Mouse (Mus musculus) MEL (cell line): Measurements from ENCODE around the gene Tph1. TPM values are rescaled to one million over a fixed set of nuclear protein-coding genes. Genes with fewer than 3 reads are reported as not detected.

ENCODE experiments used
- DNase-seq: peaks from one replicate; pipeline ENCODE4 v3.0.0; 2011; ENCODE audit warnings: low read depth, low spot score
- H3K27ac ChIP-seq: 2 replicates; pipeline ENCODE4 v1.5.1; 2012; ENCODE audit warnings: low read depth, mild to moderate bottlenecking, control low read depth, low read length, moderate library complexity; ENCODE audit not compliant: control insufficient read depth
- H3K27me3 ChIP-seq, 2 experiments: fragments of 150-350 bp in 1 of 2; sonication (generic) in 1 of 2; 2 replicates each; pipeline ENCODE4 v1.6.1; 2012; ENCODE audit warnings: low read length in 2 of 2, mild to moderate bottlenecking in 2 of 2, improper control_type of control experiment in 1 of 2, moderate library complexity in 1 of 2; ENCODE audit not compliant: insufficient read depth in 2 of 2, control insufficient read depth in 1 of 2
- H3K36me3 ChIP-seq, 2 experiments: 2 replicates each; pipeline ENCODE4 v1.6.1; 2012 to 2014; ENCODE audit warnings: low read length in 2 of 2, improper control_type of control experiment in 1 of 2, inconsistent platforms in 1 of 2, mild to moderate bottlenecking in 1 of 2; ENCODE audit not compliant: insufficient read depth in 2 of 2, control insufficient read depth in 1 of 2
- H3K4me1 ChIP-seq, 2 experiments: fragments of 150-350 bp in 1 of 2; sonication (generic) in 1 of 2; 2 replicates each; pipeline ENCODE4 v1.6.1; 2012; ENCODE audit warnings: low read length in 2 of 2, improper control_type of control experiment in 1 of 2, mild to moderate bottlenecking in 1 of 2; ENCODE audit not compliant: insufficient read depth in 2 of 2, control insufficient read depth in 1 of 2
- H3K4me3 ChIP-seq, 2 experiments: fragments of 150-350 bp in 1 of 2; sonication (generic) in 1 of 2; 2 replicates each; pipeline ENCODE4 v1.5.1; 2012; ENCODE audit warnings: low read depth in 2 of 2, low read length in 2 of 2, mild to moderate bottlenecking in 2 of 2, moderate library complexity in 2 of 2, control low read depth in 1 of 2, improper control_type of control experiment in 1 of 2; ENCODE audit not compliant: control insufficient read depth in 1 of 2, insufficient read depth in 1 of 2
- H3K79me2 ChIP-seq: 2 replicates; pipeline ENCODE4 v1.6.1; 2012; ENCODE audit warnings: mild to moderate bottlenecking, low read length, moderate library complexity; ENCODE audit not compliant: control insufficient read depth, poor library complexity, insufficient read depth
- H3K9ac ChIP-seq: 2 replicates; pipeline ENCODE4 v1.6.1; 2012; ENCODE audit warnings: low read depth, mild to moderate bottlenecking, control low read depth, low read length, moderate library complexity; ENCODE audit not compliant: control insufficient read depth, poor library complexity, severe bottlenecking
- H3K9me3 ChIP-seq: fragments of 150-350 bp; sonication (generic); replicated peaks from 2 replicates; pipeline ENCODE4 v1.6.1; 2012; ENCODE audit warnings: mild to moderate bottlenecking, low read length, improper control_type of control experiment, moderate library complexity; ENCODE audit not compliant: insufficient read depth
- BHLHE40 ChIP-seq: IDR thresholded peaks from 2 replicates; pipeline ENCODE4 v1.6.1; 2012; ENCODE audit warnings: low read depth, mild to moderate bottlenecking, inconsistent platforms, low read length, improper control_type of control experiment, borderline replicate concordance
- CHD2 ChIP-seq: IDR thresholded peaks from 2 replicates; pipeline ENCODE4 v1.6.1; 2011; ENCODE audit warnings: low read length, improper control_type of control experiment
- CTCF ChIP-seq, 3 experiments: IDR thresholded peaks in 2 of 3; conservative IDR thresholded peaks in 1 of 3; 2 replicates each; pipeline ENCODE4 v1.5.1; 2011 to 2012; ENCODE audit warnings: low read length in 3 of 3, low read depth in 2 of 3, mild to moderate bottlenecking in 2 of 3, improper control_type of control experiment in 1 of 3, inconsistent platforms in 1 of 3, mixed read lengths in 1 of 3, moderate library complexity in 1 of 3; ENCODE audit not compliant: control insufficient read depth in 1 of 3, insufficient read depth in 1 of 3, poor library complexity in 1 of 3, severe bottlenecking in 1 of 3
- ETS1 ChIP-seq: IDR thresholded peaks from 2 replicates; pipeline ENCODE4 v1.6.1; 2012; ENCODE audit warnings: low read depth, mild to moderate bottlenecking, inconsistent platforms, low read length, improper control_type of control experiment, moderate library complexity
- GABPA ChIP-seq: IDR thresholded peaks from 2 replicates; pipeline ENCODE4 v1.6.1; 2012; ENCODE audit warnings: low read depth, mild to moderate bottlenecking, inconsistent platforms, low read length, improper control_type of control experiment, moderate library complexity
- GATA1 ChIP-seq: IDR thresholded peaks from 2 replicates; pipeline ENCODE4 v1.6.1; 2011; ENCODE audit warnings: low read depth, low read length, improper control_type of control experiment
- JUND ChIP-seq: IDR thresholded peaks from 2 replicates; pipeline ENCODE4 v1.6.1; 2011; ENCODE audit warnings: low read depth, mild to moderate bottlenecking, improper control_type of control experiment, low read length
- KAT2A ChIP-seq: conservative IDR thresholded peaks from 2 replicates; pipeline ENCODE4 v1.6.1; 2012; ENCODE audit warnings: low read depth, low read length, improper control_type of control experiment, inconsistent platforms
- MAX ChIP-seq: IDR thresholded peaks from 2 replicates; pipeline ENCODE4 v1.6.1; 2011; ENCODE audit warnings: low read length, improper control_type of control experiment
- MEF2A ChIP-seq: IDR thresholded peaks from 2 replicates; pipeline ENCODE4 v1.6.1; 2014; ENCODE audit warnings: low read depth, mild to moderate bottlenecking, inconsistent platforms, low read length, improper control_type of control experiment; ENCODE audit not compliant: poor library complexity, insufficient replicate concordance, severe bottlenecking; ENCODE audit errors: extremely low read depth
- MXI1 ChIP-seq: IDR thresholded peaks from 2 replicates; pipeline ENCODE4 v1.6.1; 2011; ENCODE audit warnings: mild to moderate bottlenecking, low read depth, low read length, improper control_type of control experiment
- MYB ChIP-seq: IDR thresholded peaks from 2 replicates; pipeline ENCODE4 v1.6.1; 2011; ENCODE audit warnings: mild to moderate bottlenecking, low read depth, low read length, improper control_type of control experiment
- MYC ChIP-seq: IDR thresholded peaks from 2 replicates; pipeline ENCODE4 v1.6.1; 2011; ENCODE audit warnings: low read depth, mild to moderate bottlenecking, low read length, improper control_type of control experiment, moderate library complexity
- NRF1 ChIP-seq: IDR thresholded peaks from 2 replicates; pipeline ENCODE4 v1.6.1; 2014; ENCODE audit warnings: low read depth, mild to moderate bottlenecking, inconsistent platforms, low read length, improper control_type of control experiment, moderate library complexity; ENCODE audit not compliant: poor library complexity, insufficient read depth, severe bottlenecking
- POLR2AphosphoS2 ChIP-seq: IDR thresholded peaks from 2 replicates; pipeline ENCODE4 v1.6.1; 2011; ENCODE audit warnings: low read length, improper control_type of control experiment
- POLR2AphosphoS5 ChIP-seq: IDR thresholded peaks from 2 replicates; pipeline ENCODE4 v1.6.1; 2012; ENCODE audit warnings: low read depth, borderline replicate concordance, mild to moderate bottlenecking, inconsistent platforms, low read length, moderate library complexity, mixed read lengths
- RAD21 ChIP-seq: IDR thresholded peaks from 2 replicates; pipeline ENCODE4 v1.6.1; 2011; ENCODE audit warnings: mild to moderate bottlenecking, low read depth, low read length, improper control_type of control experiment
- RCOR1 ChIP-seq: IDR thresholded peaks from 2 replicates; pipeline ENCODE4 v1.6.1; 2012; ENCODE audit warnings: low read depth, mild to moderate bottlenecking, inconsistent platforms, low read length, improper control_type of control experiment
- SIN3A ChIP-seq: IDR thresholded peaks from 2 replicates; pipeline ENCODE4 v1.6.1; 2012; ENCODE audit warnings: low read length, improper control_type of control experiment, inconsistent platforms
- TAL1 ChIP-seq: IDR thresholded peaks from 2 replicates; pipeline ENCODE4 v1.6.1; 2012; ENCODE audit warnings: mild to moderate bottlenecking, inconsistent platforms, low read length, moderate library complexity, mixed read lengths
- TBP ChIP-seq: IDR thresholded peaks from 2 replicates; pipeline ENCODE4 v1.8.0; 2011; ENCODE audit warnings: low read depth, low read length, improper control_type of control experiment
- TCF12 ChIP-seq: IDR thresholded peaks from 2 replicates; pipeline ENCODE4 v1.6.1; 2014; ENCODE audit warnings: low read depth, mild to moderate bottlenecking, inconsistent platforms, low read length, improper control_type of control experiment, moderate library complexity
- UBTF ChIP-seq: IDR thresholded peaks from 2 replicates; pipeline ENCODE4 v1.6.1; 2012; ENCODE audit warnings: low read depth, mild to moderate bottlenecking, inconsistent platforms, low read length, improper control_type of control experiment, moderate library complexity, borderline replicate concordance; ENCODE audit not compliant: insufficient read depth
- USF1 ChIP-seq: IDR thresholded peaks from 2 replicates; pipeline ENCODE4 v1.6.1; 2014; ENCODE audit warnings: low read depth, mild to moderate bottlenecking, inconsistent platforms, low read length, improper control_type of control experiment, moderate library complexity
- USF2 ChIP-seq, 2 experiments: IDR thresholded peaks; 2 replicates each; pipeline ENCODE4 v1.6.1; 2011 to 2012; ENCODE audit warnings: improper control_type of control experiment in 2 of 2, low read length in 2 of 2, borderline replicate concordance in 1 of 2, inconsistent platforms in 1 of 2, low read depth in 1 of 2, mild to moderate bottlenecking in 1 of 2; ENCODE audit not compliant: insufficient read depth in 1 of 2
- ZKSCAN1 ChIP-seq: IDR thresholded peaks from 2 replicates; pipeline ENCODE4 v1.6.1; 2012; ENCODE audit warnings: low read depth, mild to moderate bottlenecking, inconsistent platforms, low read length, improper control_type of control experiment, moderate library complexity
- ZMIZ1 ChIP-seq: IDR thresholded peaks from 2 replicates; pipeline ENCODE4 v1.6.1; 2012; ENCODE audit warnings: low read depth, mild to moderate bottlenecking, inconsistent platforms, low read length, improper control_type of control experiment, moderate library complexity
- ZNF384 ChIP-seq: IDR thresholded peaks from 2 replicates; pipeline ENCODE4 v1.6.1; 2012; ENCODE audit warnings: low read depth, mild to moderate bottlenecking, inconsistent platforms, low read length, improper control_type of control experiment
- polyA plus RNA-seq, 2 experiments: library from polyadenylated mRNA; stranded (reverse) in 1 of 2; unstranded in 1 of 2; fragments of >175 nt in 1 of 2; fragments of >200 nt in 1 of 2; gene quantifications; 2 replicates each; pipeline versions ENCODE4 v1.2.1 to v1.2.4; 2012; ENCODE audit warnings: low replicate concordance in 2 of 2, low read depth in 1 of 2; ENCODE audit not compliant: insufficient read length in 2 of 2, insufficient read depth in 1 of 2, missing spikeins in 1 of 2
- total RNA-seq: library from RNA; depleted of rRNA; stranded (reverse); fragments of 300-350 nt; gene quantifications from 2 replicates; pipeline ENCODE4 v1.2.3, GENCODE M21; 2012

The Tph1 gene
- total and polyA plus RNA-seq, 3 experiments: 0.03 TPM; not detected in 2

DNA sequence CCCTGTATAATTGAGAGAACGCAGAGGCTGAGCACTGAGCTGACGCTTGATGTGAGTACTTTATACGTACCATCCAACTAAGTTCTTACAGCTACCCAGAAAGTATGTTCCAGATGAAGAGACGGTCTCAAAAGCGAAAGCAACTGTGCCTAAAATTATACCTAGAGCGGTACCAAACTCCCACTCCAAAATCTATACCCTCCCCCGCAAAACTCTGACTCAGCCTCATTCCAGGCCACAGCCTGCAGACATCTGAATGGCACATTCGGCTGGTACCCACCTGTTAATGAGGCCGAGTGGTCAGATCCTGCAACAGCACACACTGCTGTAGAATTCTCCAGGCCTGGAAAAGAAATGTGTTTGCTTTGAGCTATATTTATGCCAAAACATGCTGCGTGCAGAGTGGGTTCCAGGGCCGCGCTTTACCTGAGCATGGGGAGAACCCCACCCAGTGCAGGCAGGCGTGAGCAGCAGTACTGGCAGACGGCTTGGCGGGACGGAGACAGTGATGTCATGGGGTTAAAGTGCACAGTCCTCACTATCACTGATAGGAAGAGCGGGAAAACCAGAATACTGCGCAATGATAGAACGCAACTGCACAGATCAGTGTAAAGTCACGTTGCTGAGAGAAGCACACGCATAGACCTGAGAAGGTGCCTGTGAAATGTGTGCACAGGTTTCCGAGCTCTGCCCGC is 53.8 kb downstream of the Tph1 start:
- no peak overlapping the region for H3K9ac ChIP-seq
- no peaks in the 10 kb centered on the region for H3K4me1 ChIP-seq
- no peak overlapping the region for H3K4me3 ChIP-seq
- H3K79me2 ChIP-seq: no peaks in the 10 kb centered on the region
- no peak overlapping the region for H3K27ac ChIP-seq
- no peak for DNase-seq
- TF ChIP-seq TBP (no peak), MXI1 (no peak), MAX (no peak), POLR2AphosphoS5 (no peak), ZKSCAN1 (no peak), USF2 (IDR thresholded peaks at IDR 0.05; ENCODE audit: borderline replicate concordance in 1 of 2, insufficient read depth in 1 of 2, low read depth in 1 of 2, low read length in 2 of 2) (no peak), MYB (no peak), ZNF384 (no peak), KAT2A (no peak), USF1 (no peak), MEF2A (no peak), RAD21 (no peak), RCOR1 (no peak), BHLHE40 (no peak)
- no peaks in the 10 kb centered on the region for H3K36me3 ChIP-seq
- no peaks in the 10 kb centered on the region for H3K9me3 ChIP-seq
- no peaks in the 10 kb centered on the region for H3K27me3 ChIP-seq

DNA sequence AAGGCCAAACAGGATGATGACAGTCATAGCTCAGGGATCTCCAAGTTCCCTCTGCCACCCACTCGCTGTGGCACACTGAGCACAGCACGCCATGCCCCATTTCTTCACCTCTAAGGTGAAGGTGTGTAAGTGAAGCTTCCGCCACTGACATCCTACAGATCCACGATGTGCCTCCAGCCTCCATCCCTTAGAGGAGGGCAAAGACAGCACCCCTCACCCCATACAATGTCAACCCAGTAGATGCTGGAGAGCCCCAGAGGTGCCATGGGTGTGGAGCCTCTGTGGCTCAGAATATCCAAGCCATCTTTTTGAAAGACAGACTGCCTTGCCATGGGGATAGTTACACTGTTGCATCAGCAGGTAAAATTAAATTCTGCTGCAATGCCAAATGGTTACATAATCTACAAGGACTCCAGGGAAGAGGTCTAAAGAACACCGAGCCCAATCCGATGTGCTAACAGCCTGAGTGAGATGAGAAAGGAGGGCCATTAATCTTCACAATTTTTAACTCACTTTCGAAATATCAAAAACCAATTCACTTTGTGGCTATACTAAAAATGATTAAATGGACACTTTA is 55.8 kb downstream of the Tph1 start:
- DNase-seq: no peak
- Histone ChIP-seq H3K79me2 (no peaks in the 10 kb centered on the region), H3K4me3 (no peak overlapping the region), H3K4me1 (no peaks in the 10 kb centered on the region), H3K9me3 (no peaks in the 10 kb centered on the region), H3K9ac (no peak overlapping the region), H3K36me3 (no peaks in the 10 kb centered on the region), H3K27me3 (no peaks in the 10 kb centered on the region), H3K27ac (no peak overlapping the region)
- no peak for TF ChIP-seq POLR2AphosphoS5
- TF ChIP-seq POLR2AphosphoS2: no peak
- TF ChIP-seq ETS1: no peak
- TF ChIP-seq MXI1: no peak
- TF ChIP-seq ZKSCAN1: no peak
- TF ChIP-seq SIN3A: no peak
- no peak for TF ChIP-seq CHD2
- TF ChIP-seq TAL1: no peak
- TF ChIP-seq GABPA: no peak
- no peak for TF ChIP-seq JUND
- TF ChIP-seq KAT2A: no peak
- TF ChIP-seq MYC: no peak
- no peak for TF ChIP-seq UBTF
- TF ChIP-seq MEF2A: no peak
- no peak for TF ChIP-seq CTCF (IDR thresholded peaks at IDR 0.05 in 2 of 3, conservative IDR thresholded peaks at IDR 0.05 in 1 of 3; ENCODE audit: control insufficient read depth in 1 of 3, insufficient read depth in 1 of 3, low read depth in 2 of 3, low read length in 3 of 3, poor library complexity in 1 of 3, severe bottlenecking in 1 of 3)
- TF ChIP-seq ZNF384: no peak
- TF ChIP-seq TCF12: no peak
- TF ChIP-seq ZMIZ1: no peak
- TF ChIP-seq GATA1: no peak
- TF ChIP-seq NRF1: no peak
